Mouse (Mus musculus): ENCODE measurements around the gene Pgm5. TPM values are rescaled to one million over a fixed set of nuclear protein-coding genes. Genes with fewer than 3 reads are reported as not detected.

Pgm5 gene
- polyA plus RNA-seq, 1 experiment from 2014 or later = 1.4 TPM

DNA sequence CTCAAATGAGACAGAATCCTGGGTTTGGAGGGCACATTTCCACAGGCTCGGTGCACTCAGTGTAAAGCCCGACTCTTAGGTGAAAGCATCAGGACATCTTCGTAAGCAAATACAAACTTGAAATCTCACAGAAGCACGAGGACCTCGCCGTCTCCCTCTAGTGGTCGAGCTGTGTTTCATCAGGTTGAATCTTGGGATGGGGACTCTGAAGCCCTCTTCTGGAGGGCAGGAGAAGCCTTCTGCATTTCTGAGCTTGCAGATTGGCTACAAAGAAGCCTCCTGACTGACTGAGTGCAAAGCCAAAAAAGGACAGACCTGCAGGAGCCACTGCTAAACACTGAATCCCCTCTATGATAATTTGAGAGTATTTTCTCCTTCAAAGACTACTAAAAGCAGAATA is 227.1 kb downstream of the Pgm5 start:
- Histone ChIP-seq H3K9me3 (no peaks in the 10 kb centered on the region), H3K4me3 (no peak overlapping the region), H3K36me3 (no peaks in the 10 kb centered on the region), H3K9ac (no peak overlapping the region), H3K4me1 (replicated peaks) (no peaks in the 10 kb centered on the region), H3K27me3 (no peaks in the 10 kb centered on the region), H3K27ac (no peak overlapping the region), H3K4me2 (no peak overlapping the region)
- no peak for ATAC-seq (ENCODE audit: low FRiP score)
- 9% methylated on average over 7 of the region's 7 CpGs for WGBS

Other genes starting within 250 kb of the Pgm5 start
- gene Tmem252, start 187.8 kb downstream of the Pgm5 start, polyA plus RNA-seq (2015; fragmentation: Nextera tagmentation; extraction: Ambion mirVana) = 1.2 and 1.7 TPM in 2 replicates
- 246 and 248 TPM in 2 replicates for gene Gm10053, start 13.8 kb upstream of the Pgm5 start, polyA plus RNA-seq (2015; fragmentation: Nextera tagmentation; extraction: Ambion mirVana)
- 0.19 TPM in 1 of 2 replicates, not detected in the other for gene Foxd4, start 39.3 kb upstream of the Pgm5 start, polyA plus RNA-seq (2015; fragmentation: Nextera tagmentation; extraction: Ambion mirVana)
- gene Cbwd1, start 99.8 kb upstream of the Pgm5 start, polyA plus RNA-seq (2015; fragmentation: Nextera tagmentation; extraction: Ambion mirVana) = 17.3 and 19.3 TPM in 2 replicates
- 1.4 and 2.2 TPM in 2 replicates for gene Dock8, start 137.7 kb upstream of the Pgm5 start, polyA plus RNA-seq (2015; fragmentation: Nextera tagmentation; extraction: Ambion mirVana)